Mouse (Mus musculus): Measurements from ENCODE around the gene Gm40460. TPM values are rescaled to one million over a fixed set of nuclear protein-coding genes. Genes with fewer than 3 reads are reported as not detected.
A peak's percentile ranks its signal among the peaks of the same experiment; 100 is the strongest.
"Not testable (repeated sequence)": the region's sequence is repeated elsewhere in the genome, so short reads cannot be mapped to it uniquely, and the experiment has no call there.

Gm40460 gene
- polyA plus RNA-seq, 1 experiment from 2014 or later = not detected

- H3K4me1 ChIP-seq (replicated peaks; ENCODE audit: control insufficient read depth, insufficient read depth); H3K9me3 ChIP-seq (ENCODE audit: control insufficient read depth, low read length); H3K4me3 ChIP-seq (ENCODE audit: low read depth, low read length); H3K27me3 ChIP-seq (ENCODE audit: control insufficient read depth, insufficient read depth, low read length); H3K27ac ChIP-seq (replicated peaks); DNase-seq (ENCODE audit: low spot score); H3K4me2 ChIP-seq (replicated peaks; ENCODE audit: low read depth); H3K9ac ChIP-seq (ENCODE audit: low read length); H3K36me3 ChIP-seq (ENCODE audit: control insufficient read depth, insufficient read depth, low read length); ATAC-seq (ENCODE audit: low FRiP score, low TSS enrichment): not testable (repeated sequence)
- TF ChIP-seq CTCF (IDR thresholded peaks at IDR 0.05; ENCODE audit: low read depth) = peak; percentile 54
- 83% methylated on average over 1 of the region's 1 CpGs for WGBS
Observed at GRCm38 (mm10) chr7:142279291-142279690, 38.4 kb upstream of the Gm40460 start.

GRCm38 (mm10) chr7:142278183-142278582 is 37.3 kb upstream of the Gm40460 start:
- H3K4me3 ChIP-seq (ENCODE audit: low read depth, low read length); H3K4me1 ChIP-seq (replicated peaks; ENCODE audit: control insufficient read depth, insufficient read depth); H3K9ac ChIP-seq (ENCODE audit: low read length); H3K27me3 ChIP-seq (ENCODE audit: control insufficient read depth, insufficient read depth, low read length); H3K27ac ChIP-seq (replicated peaks); H3K4me2 ChIP-seq (replicated peaks; ENCODE audit: low read depth); H3K36me3 ChIP-seq (ENCODE audit: control insufficient read depth, insufficient read depth, low read length); H3K9me3 ChIP-seq (ENCODE audit: control insufficient read depth, low read length): not testable (repeated sequence)
- peak; percentile 66; the same call in 1 of the 2 replicates for ATAC-seq (ENCODE audit: low FRiP score, low TSS enrichment)
- peak; percentile 75 for TF ChIP-seq CTCF (IDR thresholded peaks at IDR 0.05; ENCODE audit: low read depth)
- DNase-seq (ENCODE audit: low spot score) = peak; percentile 74
- 0% methylated on average over 3 of the region's 3 CpGs for WGBS

- H3K27ac ChIP-seq (replicated peaks); H3K36me3 ChIP-seq (ENCODE audit: control insufficient read depth, insufficient read depth, low read length); H3K4me2 ChIP-seq (replicated peaks; ENCODE audit: low read depth); H3K9ac ChIP-seq (ENCODE audit: low read length); DNase-seq (ENCODE audit: low spot score); H3K9me3 ChIP-seq (ENCODE audit: control insufficient read depth, low read length); ATAC-seq (ENCODE audit: low FRiP score, low TSS enrichment); H3K4me3 ChIP-seq (ENCODE audit: low read depth, low read length); H3K4me1 ChIP-seq (replicated peaks; ENCODE audit: control insufficient read depth, insufficient read depth); H3K27me3 ChIP-seq (ENCODE audit: control insufficient read depth, insufficient read depth, low read length): not testable (repeated sequence)
Observed at GRCm38 (mm10) chr7:142274263-142274662, 33.4 kb upstream of the Gm40460 start, which contains the start of gene Gm4559. Gene Gm4559 (minus strand): TSS chr7:142274363.

- not testable (repeated sequence) for H3K4me1 ChIP-seq (replicated peaks; ENCODE audit: control insufficient read depth, insufficient read depth); H3K4me2 ChIP-seq (replicated peaks; ENCODE audit: low read depth); H3K9me3 ChIP-seq (ENCODE audit: control insufficient read depth, low read length); H3K36me3 ChIP-seq (ENCODE audit: control insufficient read depth, insufficient read depth, low read length); DNase-seq (ENCODE audit: low spot score); H3K4me3 ChIP-seq (ENCODE audit: low read depth, low read length); H3K27me3 ChIP-seq (ENCODE audit: control insufficient read depth, insufficient read depth, low read length); H3K9ac ChIP-seq (ENCODE audit: low read length); ATAC-seq (ENCODE audit: low FRiP score, low TSS enrichment); H3K27ac ChIP-seq (replicated peaks)
- 31% methylated on average over 1 of the region's 1 CpGs for WGBS
Observed at GRCm38 (mm10) chr7:142258254-142258653, 17.4 kb upstream of the Gm40460 start, which contains the start of gene Gm2431. Gene Gm2431 (minus strand): TSS chr7:142258354.

GRCm38 (mm10) chr7:142255517-142255916 is 14.6 kb upstream of the Gm40460 start:
- peak; percentile 78 for TF ChIP-seq CTCF (IDR thresholded peaks at IDR 0.05; ENCODE audit: low read depth)
- no peak for TF ChIP-seq EP300 (optimal IDR thresholded peaks at IDR 0.05)
- ATAC-seq (ENCODE audit: low FRiP score, low TSS enrichment) = peak; percentile 61; the same call in 1 of the 2 replicates
- H3K4me3 ChIP-seq (ENCODE audit: low read depth, low read length) = no peak overlapping the region
- no peaks in the 10 kb centered on the region for H3K4me1 ChIP-seq (replicated peaks; ENCODE audit: control insufficient read depth, insufficient read depth)
- no peak overlapping the region for H3K4me2 ChIP-seq (replicated peaks; ENCODE audit: low read depth)
- WGBS = 0% methylated on average over 2 of the region's 2 CpGs
- H3K36me3 ChIP-seq (ENCODE audit: control insufficient read depth, insufficient read depth, low read length) = no peaks in the 10 kb centered on the region
- peak; percentile 34 for DNase-seq (ENCODE audit: low spot score)
- H3K9ac ChIP-seq (ENCODE audit: low read length) = no peak overlapping the region
- no peaks in the 10 kb centered on the region for H3K9me3 ChIP-seq (ENCODE audit: control insufficient read depth, low read length)
- H3K27me3 ChIP-seq (ENCODE audit: control insufficient read depth, insufficient read depth, low read length) = no peaks in the 10 kb centered on the region
- no peak overlapping the region for H3K27ac ChIP-seq (replicated peaks)

GRCm38 (mm10) chr7:142249824-142250223 is 8.9 kb upstream of the Gm40460 start:
- TF ChIP-seq CTCF (IDR thresholded peaks at IDR 0.05; ENCODE audit: low read depth) (peak; percentile 77), EP300 (optimal IDR thresholded peaks at IDR 0.05) (no peak)
- DNase-seq (ENCODE audit: low spot score) = peak; percentile 61

More at GRCm38 (mm10) chr7:142249824-142250223, 8.9 kb upstream of the Gm40460 start:
- H3K9ac ChIP-seq (ENCODE audit: low read length) = no peak overlapping the region
- no peaks in the 10 kb centered on the region for H3K27me3 ChIP-seq (ENCODE audit: control insufficient read depth, insufficient read depth, low read length)
- no peaks in the 10 kb centered on the region for H3K4me1 ChIP-seq (replicated peaks; ENCODE audit: control insufficient read depth, insufficient read depth)
- H3K4me3 ChIP-seq (ENCODE audit: low read depth, low read length) = no peak overlapping the region
- no peak overlapping the region for H3K4me2 ChIP-seq (replicated peaks; ENCODE audit: low read depth)
- H3K27ac ChIP-seq (replicated peaks) = no peak overlapping the region
- H3K36me3 ChIP-seq (ENCODE audit: control insufficient read depth, insufficient read depth, low read length) = no peaks in the 10 kb centered on the region
- WGBS = 0% methylated on average over 1 of the region's 1 CpGs
- no peaks in the 10 kb centered on the region for H3K9me3 ChIP-seq (ENCODE audit: control insufficient read depth, low read length)
- no peak for ATAC-seq (ENCODE audit: low FRiP score, low TSS enrichment)
